Mouse (Mus musculus): ENCODE measurements around the gene Ranbp17. TPM values are rescaled to one million over a fixed set of nuclear protein-coding genes. Genes with fewer than 3 reads are reported as not detected.

The Ranbp17 gene
- total and polyA plus RNA-seq, 3 experiments = 0.09 TPM; not detected in 2

DNA sequence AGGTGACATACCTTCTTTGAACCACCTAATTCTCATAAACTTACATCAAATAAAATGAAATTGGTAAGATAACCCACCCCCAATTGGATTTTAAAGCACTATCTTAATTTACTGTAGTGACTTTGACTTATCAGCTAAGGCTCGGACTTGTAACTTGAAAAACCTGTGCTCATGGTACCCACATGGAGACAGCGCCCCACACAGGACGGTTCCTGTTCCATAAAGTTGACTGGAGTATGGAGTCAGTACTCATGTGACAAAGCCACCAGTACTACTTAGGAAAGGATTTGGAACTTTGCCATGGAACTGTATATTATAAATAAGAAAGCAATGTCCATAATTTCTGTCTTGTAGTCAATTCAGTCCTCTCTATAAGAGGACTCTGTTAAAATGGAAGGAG lies 177.9 kb downstream of the Ranbp17 start:
- no peak for DNase-seq (ENCODE audit: extremely low read depth)
- no peaks in the 10 kb centered on the region for H3K27me3 ChIP-seq (replicated peaks)
- TF ChIP-seq GABPA (IDR thresholded peaks at IDR 0.05; ENCODE audit: insufficient replicate concordance, low read depth, low read length) (no peak), CTCF (conservative IDR thresholded peaks at IDR 0.05 in 1 of 2, IDR thresholded peaks at IDR 0.05 in 1 of 2; ENCODE audit: low read depth in 2 of 2, low read length in 2 of 2) (peak in 1 of 2 experiments; percentile 25; a peak in 1 of 4 replicates)
- in situ Hi-C loops (cut with MboI; ENCODE audit: low pct_ligation_motif_present, low pct_unique_long_range_greater_than_20kb, low sequenced_read_pairs) (no loop called here), dilution Hi-C loops (cut with MboI; ENCODE audit: extremely low pct_ligation_motif_present, extremely low pct_unique_long_range_greater_than_20kb, low sequenced_read_pairs) (no loop called here)
- H3K4me2 ChIP-seq (ENCODE audit: insufficient read depth, low read depth, poor library complexity, severe bottlenecking) = no peak overlapping the region
- no peaks in the 10 kb centered on the region for H3K36me3 ChIP-seq (replicated peaks in 1 of 2; ENCODE audit: control insufficient read depth in 1 of 2, insufficient read depth in 1 of 2, low read length in 1 of 2)
- no peak overlapping the region for H3K27ac ChIP-seq (ENCODE audit: insufficient read depth, low read depth)
- no peak overlapping the region for H3K9ac ChIP-seq (ENCODE audit: insufficient read depth, low read depth)
- no peak overlapping the region for H3K4me3 ChIP-seq (replicated peaks in 1 of 3; ENCODE audit: low read depth in 2 of 3, low read length in 2 of 3, poor library complexity in 1 of 3)
- no peaks in the 10 kb centered on the region for H3K9me3 ChIP-seq (replicated peaks; ENCODE audit: low read length)
- H3K79me2 ChIP-seq (replicated peaks; ENCODE audit: control insufficient read depth, extremely low read depth, insufficient read depth, poor library complexity, severe bottlenecking) = no peaks in the 10 kb centered on the region
- peaks cover 0 to 15% of the 10 kb centered on the region in 2 experiments; a peak in 2 of 4 replicates for H3K4me1 ChIP-seq (ENCODE audit: control insufficient read depth in 1 of 2, insufficient read depth in 2 of 2)

- H3K4me1 ChIP-seq (ENCODE audit: control insufficient read depth in 1 of 2, insufficient read depth in 2 of 2) = peaks cover 2 to 18% of the 10 kb centered on the region in 2 experiments
- TF ChIP-seq SIN3A (IDR thresholded peaks at IDR 0.05; ENCODE audit: low read length) = no peak
- TF ChIP-seq RAD21 (IDR thresholded peaks at IDR 0.05; ENCODE audit: low read depth, low read length) = no peak
- no peak for TF ChIP-seq ZKSCAN1 (IDR thresholded peaks at IDR 0.05; ENCODE audit: borderline replicate concordance, low read depth, low read length)
- TF ChIP-seq UBTF (IDR thresholded peaks at IDR 0.05; ENCODE audit: low read depth, low read length) = no peak
- no peak for TF ChIP-seq ZMIZ1 (IDR thresholded peaks at IDR 0.05; ENCODE audit: low read depth, low read length)
- TF ChIP-seq ZNF384 (IDR thresholded peaks at IDR 0.05; ENCODE audit: low read depth, low read length) = no peak
- TF ChIP-seq USF2 (conservative IDR thresholded peaks at IDR 0.05; ENCODE audit: low read depth, low read length) = no peak
- TF ChIP-seq ZC3H11A (IDR thresholded peaks at IDR 0.05; ENCODE audit: low read depth, low read length) = no peak
- no peaks in the 10 kb centered on the region for H3K27me3 ChIP-seq (replicated peaks)
- no peak overlapping the region for H3K4me2 ChIP-seq (ENCODE audit: insufficient read depth, low read depth, poor library complexity, severe bottlenecking)
- DNase-seq (ENCODE audit: extremely low read depth) = no peak
- H3K79me2 ChIP-seq (replicated peaks; ENCODE audit: control insufficient read depth, extremely low read depth, insufficient read depth, poor library complexity, severe bottlenecking) = no peaks in the 10 kb centered on the region
- H3K9ac ChIP-seq (ENCODE audit: insufficient read depth, low read depth) = no peak overlapping the region
- dilution Hi-C loops (cut with MboI; ENCODE audit: extremely low pct_ligation_motif_present, extremely low pct_unique_long_range_greater_than_20kb, low sequenced_read_pairs) = no loop called here
- H3K36me3 ChIP-seq (replicated peaks in 1 of 2; ENCODE audit: control insufficient read depth in 1 of 2, insufficient read depth in 1 of 2, low read length in 1 of 2) = no peaks in the 10 kb centered on the region
- no peaks in the 10 kb centered on the region for H3K9me3 ChIP-seq (replicated peaks; ENCODE audit: low read length)
- in situ Hi-C loops (cut with MboI; ENCODE audit: low pct_ligation_motif_present, low pct_unique_long_range_greater_than_20kb, low sequenced_read_pairs) = no loop called here
- no peak overlapping the region for H3K27ac ChIP-seq (ENCODE audit: insufficient read depth, low read depth)
- no peak overlapping the region for H3K4me3 ChIP-seq (replicated peaks in 1 of 3; ENCODE audit: low read depth in 2 of 3, low read length in 2 of 3, poor library complexity in 1 of 3)
These were observed 181.4 kb downstream of the Ranbp17 start for GRCm38 (mm10) chr11:33332137-33332536.

- no peak for TF ChIP-seq POLR2AphosphoS2 (IDR thresholded peaks at IDR 0.05; ENCODE audit: low read depth, low read length)
- TF ChIP-seq HCFC1 (IDR thresholded peaks at IDR 0.05; ENCODE audit: low read depth, low read length) = no peak
- TF ChIP-seq TCF12 (IDR thresholded peaks at IDR 0.05; ENCODE audit: low read depth, low read length) = no peak
- no peak for TF ChIP-seq GABPA (IDR thresholded peaks at IDR 0.05; ENCODE audit: insufficient replicate concordance, low read depth, low read length)
- no peak for TF ChIP-seq RAD21 (IDR thresholded peaks at IDR 0.05; ENCODE audit: low read depth, low read length)
- no peak for TF ChIP-seq ETS1 (conservative IDR thresholded peaks at IDR 0.05; ENCODE audit: low read depth, low read length)
- TF ChIP-seq ZKSCAN1 (IDR thresholded peaks at IDR 0.05; ENCODE audit: borderline replicate concordance, low read depth, low read length) = no peak
- TF ChIP-seq KAT2A (IDR thresholded peaks at IDR 0.05; ENCODE audit: insufficient replicate concordance, low read length) = no peak
- no peak for TF ChIP-seq JUN (IDR thresholded peaks at IDR 0.05; ENCODE audit: insufficient read depth, low read depth, low read length)
- TF ChIP-seq MAX (IDR thresholded peaks at IDR 0.05; ENCODE audit: low read length) = no peak
- no peak for TF ChIP-seq CHD1 (IDR thresholded peaks at IDR 0.05; ENCODE audit: low read depth, low read length)
- no peak for TF ChIP-seq ZC3H11A (IDR thresholded peaks at IDR 0.05; ENCODE audit: low read depth, low read length)
- TF ChIP-seq JUND (conservative IDR thresholded peaks at IDR 0.05; ENCODE audit: low read depth, low read length) = no peak
- no peak for TF ChIP-seq MEF2A (IDR thresholded peaks at IDR 0.05; ENCODE audit: borderline replicate concordance, low read depth, low read length)
- TF ChIP-seq SIN3A (IDR thresholded peaks at IDR 0.05; ENCODE audit: low read length) = no peak
- no peak for TF ChIP-seq NRF1 (IDR thresholded peaks at IDR 0.05; ENCODE audit: low read depth, low read length)
- DNase-seq (ENCODE audit: extremely low read depth) = no peak
- dilution Hi-C loops (cut with MboI; ENCODE audit: extremely low pct_ligation_motif_present, extremely low pct_unique_long_range_greater_than_20kb, low sequenced_read_pairs) (no loop called here), in situ Hi-C loops (cut with MboI; ENCODE audit: low pct_ligation_motif_present, low pct_unique_long_range_greater_than_20kb, low sequenced_read_pairs) (no loop called here)
- Histone ChIP-seq H3K4me3 (replicated peaks in 1 of 3; ENCODE audit: low read depth in 2 of 3, low read length in 2 of 3, poor library complexity in 1 of 3) (no peak overlapping the region), H3K79me2 (replicated peaks; ENCODE audit: control insufficient read depth, extremely low read depth, insufficient read depth, poor library complexity, severe bottlenecking) (no peaks in the 10 kb centered on the region), H3K9ac (ENCODE audit: insufficient read depth, low read depth) (no peak overlapping the region), H3K4me2 (ENCODE audit: insufficient read depth, low read depth, poor library complexity, severe bottlenecking) (no peak overlapping the region), H3K27ac (ENCODE audit: insufficient read depth, low read depth) (no peak overlapping the region), H3K9me3 (replicated peaks; ENCODE audit: low read length) (no peaks in the 10 kb centered on the region), H3K36me3 (replicated peaks in 1 of 2; ENCODE audit: control insufficient read depth in 1 of 2, insufficient read depth in 1 of 2, low read length in 1 of 2) (no peaks in the 10 kb centered on the region), H3K4me1 (ENCODE audit: control insufficient read depth in 1 of 2, insufficient read depth in 2 of 2) (peaks cover 0 to 4% of the 10 kb centered on the region in 2 experiments; a peak in 1 of 4 replicates), H3K27me3 (replicated peaks) (no peaks in the 10 kb centered on the region)
These were observed 194.4 kb downstream of the Ranbp17 start for GRCm38 (mm10) chr11:33319006-33319611.
